Mouse (Mus musculus): ENCODE data around the gene Slc35e3.

DNA sequence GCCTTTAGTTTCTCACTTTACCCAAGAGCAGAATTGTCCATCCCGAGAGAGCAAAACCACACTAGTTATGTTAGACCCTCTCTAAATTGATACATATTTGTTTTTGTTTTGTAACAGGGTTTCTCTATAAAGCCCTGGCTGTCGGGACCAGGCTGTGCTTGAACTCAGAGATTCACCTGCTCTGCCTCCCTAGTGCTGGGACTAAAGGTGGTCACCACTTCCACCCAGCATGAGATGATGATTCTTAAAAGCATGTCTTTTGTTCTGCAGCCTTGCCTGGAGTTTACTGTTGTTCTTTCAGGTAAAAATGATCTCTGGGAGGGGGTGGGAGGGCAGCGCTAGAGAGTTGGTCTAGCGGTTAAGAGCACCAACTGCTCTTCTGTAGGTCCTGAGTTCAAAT is 19.8 kb downstream of the Slc35e3 start:
- no peak for TF ChIP-seq CTCF (IDR thresholded peaks at IDR 0.05; ENCODE audit: low read depth)
- TF ChIP-seq EP300 (optimal IDR thresholded peaks at IDR 0.05) = no peak

Measured in stomach, postnatal 0 days (tissue).